Mouse (Mus musculus): ENCODE measurements around the gene Ddx25.

Gene Ddx25

GRCm38 (mm10) chr9:35493733-35494092 is 64.6 kb downstream of the Ddx25 start:
- no peak for DNase-seq (ENCODE audit: low spot score in 2 of 2)

DNA sequence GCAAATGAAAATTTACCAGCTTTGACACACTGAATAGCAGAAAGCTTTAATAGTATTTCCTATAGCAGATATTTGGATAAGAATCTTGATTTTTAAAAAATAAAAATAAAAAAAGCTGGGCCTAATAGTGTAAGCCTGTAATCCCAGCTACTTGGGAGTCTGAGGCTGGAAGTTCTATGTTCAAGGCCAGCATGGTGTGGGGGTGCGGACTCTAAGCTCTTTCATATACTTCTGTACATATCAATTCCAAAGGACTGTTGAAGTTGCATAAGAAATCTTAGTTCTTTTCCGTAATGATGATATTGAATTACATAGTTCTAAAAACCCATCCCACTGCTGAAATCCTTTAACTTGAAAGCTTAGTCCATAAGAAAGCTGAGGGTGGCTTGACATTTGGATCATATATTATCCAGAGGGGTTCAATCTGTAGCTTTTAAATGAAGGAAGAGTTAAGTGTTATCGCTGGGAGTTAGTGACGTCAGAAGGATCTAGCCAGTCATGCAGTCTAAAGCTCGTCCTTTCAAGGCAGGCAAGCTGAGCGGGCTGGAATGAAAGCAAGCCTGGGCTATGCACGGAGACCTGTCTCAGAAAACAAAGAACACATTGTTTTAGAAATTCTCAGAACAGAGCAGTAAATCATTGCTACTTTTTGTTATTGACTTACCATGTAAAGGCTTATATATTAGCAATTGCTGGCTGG is 65.1 kb downstream of the Ddx25 start:
- DNase-seq (ENCODE audit: low spot score in 2 of 2): no peak

DNA sequence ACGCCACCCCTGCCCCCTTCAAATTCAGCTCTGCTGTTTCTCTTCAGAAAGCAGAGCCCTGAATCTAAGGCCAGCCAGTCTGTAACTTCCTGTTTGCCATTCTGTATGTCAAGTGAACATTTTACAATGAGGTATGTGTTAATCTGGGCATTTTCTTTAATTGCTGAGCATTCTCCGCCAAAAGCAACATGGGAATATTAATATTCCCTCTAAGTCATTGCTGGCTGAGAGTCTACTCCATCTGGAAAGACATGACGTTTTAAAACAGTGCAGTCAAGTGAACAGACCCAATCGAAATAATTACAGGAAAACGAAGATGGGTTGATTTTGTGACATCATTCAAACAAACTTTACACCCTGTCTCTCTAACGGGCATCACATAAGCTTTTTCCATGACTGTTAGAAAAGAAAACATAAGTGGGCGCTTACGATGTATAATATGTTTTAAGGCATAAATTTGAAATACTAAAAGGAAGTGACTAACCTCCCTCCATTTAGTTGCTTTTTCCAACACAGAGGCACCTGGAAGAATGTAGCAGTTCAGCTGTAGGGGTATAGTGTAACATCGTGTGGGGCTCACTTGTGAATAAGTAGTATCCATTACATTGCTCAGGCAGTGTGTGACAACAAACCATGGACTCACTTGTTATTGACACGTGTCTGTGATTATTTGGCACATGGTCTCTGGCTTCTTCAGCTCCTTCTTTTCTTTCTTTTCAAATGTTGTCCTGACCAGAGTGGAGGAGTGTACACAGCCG is 67.0 kb downstream of the Ddx25 start:
- DNase-seq (ENCODE audit: low spot score in 2 of 2): no peak

- no peak for DNase-seq (ENCODE audit: low spot score in 2 of 2)
These were observed 69.8 kb downstream of the Ddx25 start for GRCm38 (mm10) chr9:35488496-35488895.
